Mouse (Mus musculus) megakaryocyte-erythroid progenitor cell, adult 5 weeks (primary cell): Measurements from ENCODE around the gene Tnfrsf13b. TPM values are rescaled to one million over a fixed set of nuclear protein-coding genes. Genes with fewer than 3 reads are reported as not detected.

Source experiments
- polyA plus RNA-seq: library from polyadenylated mRNA; stranded (reverse); fragments of >175 nt; gene quantifications from 2 replicates; pipeline ENCODE4 v1.2.3, GENCODE M21; 2012

Tnfrsf13b gene
- 121 and 133 TPM in 2 replicates for polyA plus RNA-seq

DNA sequence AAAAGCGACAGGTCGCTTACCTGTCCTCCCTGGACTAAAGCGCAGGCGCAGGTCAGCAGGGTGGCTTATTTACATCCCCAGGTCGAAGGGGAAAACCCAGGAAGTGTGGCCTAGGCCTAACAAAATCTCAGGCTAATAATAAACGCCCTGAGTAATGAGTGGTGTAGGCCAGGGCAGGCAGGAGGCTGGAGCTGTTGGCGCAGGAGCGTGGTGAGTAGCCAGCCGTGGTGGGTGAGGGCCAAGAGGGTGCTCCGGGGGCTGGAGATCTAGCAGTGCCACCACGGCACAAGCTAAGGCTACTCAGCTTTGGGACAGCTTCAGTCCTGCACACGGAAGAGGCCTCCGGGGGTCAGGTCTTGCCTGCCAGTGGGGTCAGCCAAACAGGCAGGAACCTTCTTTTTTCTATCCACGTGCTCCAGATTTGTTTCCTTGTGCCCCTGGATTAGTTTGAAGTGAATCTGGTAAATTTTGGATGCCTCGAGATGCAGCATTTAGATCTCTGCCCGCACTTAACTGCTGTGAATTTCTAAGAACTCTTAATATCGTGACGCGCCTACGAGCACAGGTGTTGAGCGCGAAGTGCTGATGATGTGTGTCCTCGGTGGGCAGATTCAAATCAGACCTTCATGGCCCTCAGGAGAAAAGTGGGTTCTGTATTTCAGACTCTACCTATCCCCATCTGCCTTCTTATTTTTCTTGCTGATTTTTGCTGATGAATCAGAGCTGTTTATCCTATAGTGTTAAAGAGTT lies at the start of gene Tnfrsf13b:
Gene Tnfrsf13b (plus strand): TSS at position 150 of the 750 bp plus-strand sequence.

DNA sequence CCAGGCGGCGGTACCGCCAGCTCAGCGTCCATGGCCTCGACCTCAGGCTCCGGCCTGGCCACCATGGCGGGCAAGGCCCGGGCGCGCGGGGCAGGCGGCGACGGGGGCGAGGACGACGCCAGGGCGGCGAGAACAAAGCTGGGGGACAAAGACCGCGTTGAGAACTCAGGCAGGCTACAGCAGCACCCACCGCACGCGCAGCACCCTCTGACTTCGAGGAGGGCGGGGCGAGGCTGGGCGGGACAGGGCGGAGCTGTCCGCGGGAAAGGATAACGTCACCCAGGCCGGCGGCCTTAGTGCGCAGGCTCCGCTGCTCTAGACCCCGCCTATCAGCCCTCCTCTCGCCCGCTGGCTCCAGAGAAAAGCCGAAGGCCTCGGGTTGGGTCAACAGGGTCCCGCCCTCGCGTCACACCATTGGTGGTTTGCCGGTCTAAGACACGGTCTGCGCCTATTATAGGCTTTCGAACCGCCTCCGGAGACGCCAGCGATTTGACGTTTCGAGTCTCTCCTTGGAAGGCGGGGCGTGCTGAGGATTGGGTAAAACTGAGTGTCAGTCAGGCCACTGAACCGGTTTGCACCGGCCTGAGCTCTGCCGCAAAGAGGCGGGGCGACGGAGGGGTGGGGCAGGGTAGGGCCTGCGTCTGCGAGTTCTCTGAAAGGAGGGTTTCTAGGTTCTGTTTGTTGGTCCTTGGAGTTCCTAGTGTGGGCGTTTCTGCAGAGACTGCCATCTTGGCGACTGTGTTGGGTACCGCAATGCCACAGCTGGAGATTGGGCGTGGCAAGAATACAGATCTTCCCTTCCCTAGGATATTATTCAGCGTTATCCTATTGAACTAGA lies 48.5 kb downstream of the Tnfrsf13b start, which contains the start of gene Usp22:
Gene Usp22 (minus strand): TSS at position 235 of the 838 bp plus-strand sequence.

Other genes starting within 250 kb of the Tnfrsf13b start
- 35.8 and 40.4 TPM in 2 replicates for gene Tmem11, start 247.5 kb upstream of the Tnfrsf13b start, polyA plus RNA-seq
- 4.7 and 5.0 TPM in 2 replicates for gene Natd1, start 212.0 kb upstream of the Tnfrsf13b start, polyA plus RNA-seq
- 274 and 275 TPM in 2 replicates for gene Map2k3, start 194.7 kb upstream of the Tnfrsf13b start, polyA plus RNA-seq
- 0.05 TPM in 1 of 2 replicates, not detected in the other for gene Kcnj12, start 104.2 kb upstream of the Tnfrsf13b start, polyA plus RNA-seq
- gene Usp22, start 48.3 kb downstream of the Tnfrsf13b start, polyA plus RNA-seq, result 45.7 and 60.4 TPM in 2 replicates
- not detected in 2 replicates for gene Aldh3a1, start 80.8 kb downstream of the Tnfrsf13b start, polyA plus RNA-seq
- gene Aldh3a2, start 140.7 kb downstream of the Tnfrsf13b start, polyA plus RNA-seq, result 4.4 and 5.0 TPM in 2 replicates
- not detected in 2 replicates for gene Slc47a2, start 216.1 kb downstream of the Tnfrsf13b start, polyA plus RNA-seq